Mouse (Mus musculus) lung, postnatal 0 days (tissue): ENCODE measurements around the gene Rhbdf2.

Experiments used
- CTCF ChIP-seq: IDR thresholded peaks from 2 replicates; pipeline ENCODE4 v1.5.1; 2016; ENCODE audit warnings: antibody characterized with exemption, mild to moderate bottlenecking
- EP300 ChIP-seq: IDR thresholded peaks from 2 replicates; pipeline ENCODE4 v1.6.1; 2016; ENCODE audit warnings: antibody characterized with exemption, mild to moderate bottlenecking, control low read depth

GRCm38 (mm10) chr11:116659027-116659621 is 32.3 kb upstream of the Rhbdf2 start:
- TF ChIP-seq EP300 (no peak), CTCF (no peak)
